Mouse (Mus musculus): Measurements from ENCODE around the gene Ppp4r2. TPM values are rescaled to one million over a fixed set of nuclear protein-coding genes. Genes with fewer than 3 reads are reported as not detected.
"Not testable (repeated sequence)": the region's sequence is repeated elsewhere in the genome, so short reads cannot be mapped to it uniquely, and the experiment has no call there.

Ppp4r2 gene
- polyA plus RNA-seq, 1 experiment from 2014 or later: 42.1 TPM

DNA sequence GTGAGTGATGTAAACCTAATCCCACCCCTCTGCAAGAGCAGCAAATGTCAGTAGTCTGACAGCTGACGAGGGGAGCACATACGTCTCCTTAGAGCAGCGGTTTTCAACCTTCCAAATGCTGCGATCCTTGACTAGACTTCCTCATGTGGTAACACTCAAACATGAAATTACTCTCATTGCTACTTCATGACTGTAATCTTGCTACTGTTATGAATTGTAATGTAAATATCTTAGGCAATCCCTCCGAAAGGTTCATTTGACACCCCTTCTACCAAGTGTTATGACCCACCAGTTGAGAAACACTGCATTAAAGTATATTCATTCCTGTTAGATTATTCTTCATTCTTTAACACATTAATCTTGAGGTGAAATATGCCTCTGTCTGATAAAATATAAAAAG is 13.8 kb downstream of the Ppp4r2 start:
- no peak overlapping the region for H3K9ac ChIP-seq (ENCODE audit: low read depth, low read length)
- 71% methylated on average over 5 of the region's 5 CpGs for WGBS
- no peaks in the 10 kb centered on the region for H3K27me3 ChIP-seq (ENCODE audit: control insufficient read depth, insufficient read depth, low read length)
- no peak for ATAC-seq (ENCODE audit: low FRiP score, low TSS enrichment)
- no peak overlapping the region for H3K4me3 ChIP-seq (ENCODE audit: low read length)
- no peak overlapping the region for H3K4me2 ChIP-seq (replicated peaks; ENCODE audit: low read depth, low read length)
- H3K4me1 ChIP-seq (ENCODE audit: control insufficient read depth, insufficient read depth, low read length): no peaks in the 10 kb centered on the region
- H3K27ac ChIP-seq (ENCODE audit: low read depth, low read length): no peak overlapping the region
- no peaks in the 10 kb centered on the region for H3K9me3 ChIP-seq (ENCODE audit: control insufficient read depth, low read length)
- H3K36me3 ChIP-seq (ENCODE audit: control insufficient read depth, insufficient read depth, low read length): peaks cover 38% of the 10 kb centered on the region; the same call in 1 of the 2 replicates

DNA sequence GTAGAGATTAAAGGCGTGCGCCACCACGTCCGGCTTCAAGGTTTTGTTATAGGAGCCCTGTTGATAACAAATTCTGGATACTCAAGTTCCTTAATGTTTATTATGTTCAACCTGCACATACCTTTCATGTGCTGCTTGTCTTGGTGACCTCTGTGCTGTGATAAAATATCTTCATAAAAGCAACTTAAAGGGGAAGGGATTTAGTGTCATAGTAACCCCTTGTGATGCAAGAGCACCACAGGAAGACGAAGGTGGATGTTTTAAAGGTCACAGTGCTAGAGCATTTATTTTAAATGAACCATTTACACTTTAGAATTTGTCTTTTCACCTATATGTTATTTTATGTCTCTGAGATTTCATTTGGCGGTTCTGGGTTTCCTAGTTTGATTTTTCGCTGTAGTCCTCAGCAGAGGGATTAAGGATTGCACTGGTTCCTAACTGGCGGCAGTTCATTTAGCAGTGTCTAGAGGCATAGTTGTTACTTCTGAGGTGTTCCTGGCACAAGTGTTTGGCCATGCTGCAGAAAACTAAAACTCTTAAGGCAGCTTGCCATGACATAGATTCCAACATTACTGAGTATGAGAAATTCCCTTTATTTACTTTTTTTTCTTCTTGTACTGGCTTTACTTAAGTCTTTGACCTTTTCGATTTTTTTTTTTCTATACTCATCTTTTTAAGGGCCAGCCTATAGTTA is 15.4 kb downstream of the Ppp4r2 start:
- H3K9me3 ChIP-seq (ENCODE audit: control insufficient read depth, low read length): no peaks in the 10 kb centered on the region
- no peaks in the 10 kb centered on the region for H3K4me1 ChIP-seq (ENCODE audit: control insufficient read depth, insufficient read depth, low read length)
- peaks cover 30% of the 10 kb centered on the region; the same call in 1 of the 2 replicates for H3K36me3 ChIP-seq (ENCODE audit: control insufficient read depth, insufficient read depth, low read length)
- ATAC-seq (ENCODE audit: low FRiP score, low TSS enrichment): no peak
- 87% methylated on average over 9 of the region's 9 CpGs for WGBS
- no peak overlapping the region for H3K4me2 ChIP-seq (replicated peaks; ENCODE audit: low read depth, low read length)
- no peak overlapping the region for H3K27ac ChIP-seq (ENCODE audit: low read depth, low read length)
- no peak overlapping the region for H3K9ac ChIP-seq (ENCODE audit: low read depth, low read length)
- no peak overlapping the region for H3K4me3 ChIP-seq (ENCODE audit: low read length)
- no peaks in the 10 kb centered on the region for H3K27me3 ChIP-seq (ENCODE audit: control insufficient read depth, insufficient read depth, low read length)

DNA sequence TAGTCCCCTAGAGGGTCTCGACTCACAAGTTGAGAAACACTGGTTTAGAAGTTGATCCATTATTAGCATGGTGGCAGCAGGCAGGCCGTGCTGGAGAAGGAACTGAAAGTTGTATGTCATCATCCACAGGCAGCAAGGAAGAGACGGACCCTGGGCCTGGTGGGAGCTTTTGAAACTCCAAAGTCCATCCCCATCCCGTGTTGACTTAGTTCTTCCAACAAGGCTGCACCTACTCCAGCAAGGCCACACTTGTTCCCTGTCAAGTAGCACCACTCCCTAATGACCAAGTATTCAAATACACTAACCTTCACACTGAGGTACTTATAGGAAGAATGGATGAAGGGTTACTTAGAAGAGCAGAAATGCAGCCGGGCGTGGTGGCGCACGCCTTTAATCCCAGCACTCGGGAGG is 17.3 kb downstream of the Ppp4r2 start:
- no peak overlapping the region for H3K9ac ChIP-seq (ENCODE audit: low read depth, low read length)
- H3K4me1 ChIP-seq (ENCODE audit: control insufficient read depth, insufficient read depth, low read length): no peaks in the 10 kb centered on the region
- no peak overlapping the region for H3K4me3 ChIP-seq (ENCODE audit: low read length)
- H3K36me3 ChIP-seq (ENCODE audit: control insufficient read depth, insufficient read depth, low read length): peaks cover 33% of the 10 kb centered on the region; the same call in 1 of the 2 replicates
- no peak overlapping the region for H3K4me2 ChIP-seq (replicated peaks; ENCODE audit: low read depth, low read length)
- WGBS: 91% methylated on average over 9 of the region's 9 CpGs
- H3K27ac ChIP-seq (ENCODE audit: low read depth, low read length): no peak overlapping the region
- no peaks in the 10 kb centered on the region for H3K9me3 ChIP-seq (ENCODE audit: control insufficient read depth, low read length)
- no peaks in the 10 kb centered on the region for H3K27me3 ChIP-seq (ENCODE audit: control insufficient read depth, insufficient read depth, low read length)
- ATAC-seq (ENCODE audit: low FRiP score, low TSS enrichment): no peak

DNA sequence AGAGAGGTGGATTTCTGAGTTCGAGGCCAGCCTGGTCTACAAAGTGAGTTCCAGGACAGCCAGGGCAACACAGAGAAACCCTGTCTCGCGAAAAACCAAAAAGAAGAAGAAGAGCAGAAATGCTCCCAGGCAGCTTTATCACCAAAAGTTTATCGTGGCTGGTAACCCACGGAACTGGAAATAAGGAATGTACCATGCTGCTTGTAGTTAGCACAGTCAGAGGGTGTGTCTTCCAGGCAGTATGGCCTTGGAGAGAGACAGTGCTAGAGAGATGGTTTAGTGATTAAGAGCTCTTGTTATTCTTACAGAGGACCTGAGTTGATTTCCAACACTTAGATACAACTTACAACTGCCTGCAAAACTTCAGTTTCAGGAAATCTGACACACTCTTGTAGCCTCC is 17.7 kb downstream of the Ppp4r2 start:
- H3K4me3 ChIP-seq (ENCODE audit: low read length): no peak overlapping the region
- H3K36me3 ChIP-seq (ENCODE audit: control insufficient read depth, insufficient read depth, low read length): peaks cover 33% of the 10 kb centered on the region; the same call in 1 of the 2 replicates
- H3K9ac ChIP-seq (ENCODE audit: low read depth, low read length): no peak overlapping the region
- no peaks in the 10 kb centered on the region for H3K9me3 ChIP-seq (ENCODE audit: control insufficient read depth, low read length)
- H3K4me2 ChIP-seq (replicated peaks; ENCODE audit: low read depth, low read length): no peak overlapping the region
- H3K4me1 ChIP-seq (ENCODE audit: control insufficient read depth, insufficient read depth, low read length): no peaks in the 10 kb centered on the region
- ATAC-seq (ENCODE audit: low FRiP score, low TSS enrichment): no peak
- H3K27me3 ChIP-seq (ENCODE audit: control insufficient read depth, insufficient read depth, low read length): no peaks in the 10 kb centered on the region
- 93% methylated on average over 5 of the region's 5 CpGs for WGBS
- H3K27ac ChIP-seq (ENCODE audit: low read depth, low read length): no peak overlapping the region

DNA sequence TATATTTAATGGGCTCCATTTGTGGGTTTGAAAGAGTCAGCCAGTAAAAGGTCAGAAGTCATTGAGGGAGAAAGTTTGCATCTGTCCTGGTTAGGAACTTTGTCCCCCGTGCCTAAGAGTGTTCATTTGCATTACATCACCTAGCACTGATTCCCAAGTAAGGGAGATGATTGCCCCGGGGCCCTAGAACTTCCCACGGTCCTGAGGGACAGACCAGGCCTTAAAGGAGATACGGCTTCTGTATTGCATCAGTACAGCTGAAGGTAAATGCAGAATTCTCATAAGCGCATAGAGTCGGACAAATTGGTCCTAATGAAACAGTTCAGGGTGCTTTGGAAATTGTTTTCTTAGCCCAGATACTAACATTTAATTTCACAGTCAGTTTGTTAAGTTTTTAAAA is 31.9 kb downstream of the Ppp4r2 start:
- H3K27ac ChIP-seq (ENCODE audit: low read depth, low read length): no peak overlapping the region
- no peaks in the 10 kb centered on the region for H3K27me3 ChIP-seq (ENCODE audit: control insufficient read depth, insufficient read depth, low read length)
- peaks cover 40% of the 10 kb centered on the region for H3K36me3 ChIP-seq (ENCODE audit: control insufficient read depth, insufficient read depth, low read length)
- H3K9ac ChIP-seq (ENCODE audit: low read depth, low read length): no peak overlapping the region
- no peak overlapping the region for H3K4me3 ChIP-seq (ENCODE audit: low read length)
- no peak overlapping the region for H3K4me2 ChIP-seq (replicated peaks; ENCODE audit: low read depth, low read length)
- no peak for ATAC-seq (ENCODE audit: low FRiP score, low TSS enrichment)
- no peaks in the 10 kb centered on the region for H3K9me3 ChIP-seq (ENCODE audit: control insufficient read depth, low read length)
- WGBS: 83% methylated on average over 6 of the region's 6 CpGs
- H3K4me1 ChIP-seq (ENCODE audit: control insufficient read depth, insufficient read depth, low read length): no peaks in the 10 kb centered on the region

DNA sequence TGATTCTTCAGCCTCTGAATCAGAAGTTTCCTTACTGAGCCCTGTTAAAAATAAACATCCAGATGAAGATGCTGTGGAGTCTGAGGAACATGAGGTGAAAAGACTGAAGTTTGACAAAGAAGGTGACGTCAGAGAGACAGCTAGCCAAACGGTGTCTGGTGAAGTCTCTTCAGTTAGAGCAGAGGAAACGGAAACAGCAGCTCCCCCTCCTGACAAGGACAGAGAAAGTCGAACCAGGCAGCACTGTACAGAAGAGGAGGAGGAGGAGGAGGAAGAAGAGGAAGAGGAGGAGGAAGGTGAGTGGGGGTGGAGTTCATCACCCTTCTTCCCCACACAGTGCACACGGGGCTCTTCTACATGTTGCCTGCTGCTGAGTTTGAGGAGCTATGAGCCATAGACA is 32.4 kb downstream of the Ppp4r2 start:
- H3K9ac ChIP-seq (ENCODE audit: low read depth, low read length); H3K4me1 ChIP-seq (ENCODE audit: control insufficient read depth, insufficient read depth, low read length); H3K4me3 ChIP-seq (ENCODE audit: low read length); H3K4me2 ChIP-seq (replicated peaks; ENCODE audit: low read depth, low read length); H3K9me3 ChIP-seq (ENCODE audit: control insufficient read depth, low read length); H3K27ac ChIP-seq (ENCODE audit: low read depth, low read length); ATAC-seq (ENCODE audit: low FRiP score, low TSS enrichment); H3K27me3 ChIP-seq (ENCODE audit: control insufficient read depth, insufficient read depth, low read length): not testable (repeated sequence)
- WGBS: 57% methylated on average over 4 of the region's 5 CpGs
- peaks cover 40% of the 10 kb centered on the region for H3K36me3 ChIP-seq (ENCODE audit: control insufficient read depth, insufficient read depth, low read length)

DNA sequence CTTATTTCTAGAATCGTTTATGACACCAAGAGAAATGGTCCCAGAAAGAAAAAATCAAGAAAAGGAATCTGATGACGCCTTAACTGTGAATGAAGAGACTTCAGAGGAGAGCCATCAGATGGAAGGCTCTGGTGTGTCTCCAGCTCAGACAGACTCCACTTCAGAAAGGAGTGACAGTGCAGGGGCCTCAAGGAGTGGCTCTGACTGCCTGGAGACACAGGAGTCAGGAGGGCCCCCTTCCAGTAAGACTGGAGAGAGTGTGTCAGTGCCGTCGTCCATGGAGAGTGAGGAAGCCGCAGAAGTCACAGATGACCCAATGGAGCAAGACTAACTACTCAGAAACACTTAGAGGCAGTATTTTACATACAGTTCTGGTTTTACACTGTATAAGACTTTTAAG is 32.8 kb downstream of the Ppp4r2 start:
- H3K27ac ChIP-seq (ENCODE audit: low read depth, low read length); H3K27me3 ChIP-seq (ENCODE audit: control insufficient read depth, insufficient read depth, low read length); H3K4me3 ChIP-seq (ENCODE audit: low read length); H3K9me3 ChIP-seq (ENCODE audit: control insufficient read depth, low read length); ATAC-seq (ENCODE audit: low FRiP score, low TSS enrichment); H3K4me2 ChIP-seq (replicated peaks; ENCODE audit: low read depth, low read length); H3K9ac ChIP-seq (ENCODE audit: low read depth, low read length); H3K4me1 ChIP-seq (ENCODE audit: control insufficient read depth, insufficient read depth, low read length): not testable (repeated sequence)
- WGBS: 83% methylated on average over 5 of the region's 5 CpGs
- peaks cover 40% of the 10 kb centered on the region for H3K36me3 ChIP-seq (ENCODE audit: control insufficient read depth, insufficient read depth, low read length)

DNA sequence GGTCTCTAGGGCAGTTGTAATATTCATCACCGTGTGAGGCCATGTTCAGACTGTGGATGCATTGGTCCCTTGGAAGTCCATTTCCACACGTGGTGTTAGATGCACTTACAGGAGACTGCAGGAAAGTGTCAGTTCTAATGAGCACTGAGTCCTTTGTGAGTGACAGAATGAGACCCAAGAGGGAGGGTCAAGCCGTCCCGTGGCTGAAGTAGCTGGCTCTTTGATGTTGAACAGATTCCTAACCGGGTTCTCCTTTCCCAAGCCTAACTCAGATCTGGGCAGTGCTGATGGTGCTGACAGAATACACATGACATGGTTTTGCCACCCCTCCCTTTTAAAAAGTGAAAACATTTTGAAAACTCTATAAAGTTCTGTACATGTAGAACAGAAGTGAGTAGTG is 35.4 kb downstream of the Ppp4r2 start:
- H3K27ac ChIP-seq (ENCODE audit: low read depth, low read length): no peak overlapping the region
- 35% methylated on average over 5 of the region's 5 CpGs for WGBS
- no peak overlapping the region for H3K9ac ChIP-seq (ENCODE audit: low read depth, low read length)
- no peaks in the 10 kb centered on the region for H3K9me3 ChIP-seq (ENCODE audit: control insufficient read depth, low read length)
- H3K4me1 ChIP-seq (ENCODE audit: control insufficient read depth, insufficient read depth, low read length): no peaks in the 10 kb centered on the region
- no peak overlapping the region for H3K4me2 ChIP-seq (replicated peaks; ENCODE audit: low read depth, low read length)
- H3K36me3 ChIP-seq (ENCODE audit: control insufficient read depth, insufficient read depth, low read length): peaks cover 27% of the 10 kb centered on the region
- H3K27me3 ChIP-seq (ENCODE audit: control insufficient read depth, insufficient read depth, low read length): no peaks in the 10 kb centered on the region
- no peak for ATAC-seq (ENCODE audit: low FRiP score, low TSS enrichment)
- H3K4me3 ChIP-seq (ENCODE audit: low read length): no peak overlapping the region

DNA sequence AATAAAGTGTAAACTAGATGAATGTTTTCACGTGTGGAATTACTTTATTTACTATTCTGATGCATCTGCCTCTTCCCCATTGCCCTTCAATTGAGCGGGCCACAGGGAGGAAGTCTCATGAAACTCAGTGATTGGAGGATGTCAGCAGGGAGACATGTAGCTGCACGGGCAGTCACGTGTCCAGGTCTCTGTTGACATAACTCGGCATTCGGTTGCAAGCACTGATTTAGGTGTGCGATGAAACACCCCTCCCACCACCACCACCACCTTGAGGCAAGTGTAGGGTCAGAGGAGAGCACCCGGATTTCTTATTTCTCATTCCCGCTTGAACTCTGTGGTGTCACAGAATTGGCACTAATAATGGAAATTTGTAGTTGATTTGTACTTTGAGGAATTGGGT is 36.5 kb downstream of the Ppp4r2 start:
- WGBS: 80% methylated on average over 9 of the region's 9 CpGs
- no peak for ATAC-seq (ENCODE audit: low FRiP score, low TSS enrichment)

More for the DNA sequence above, 36.5 kb downstream of the Ppp4r2 start:
- no peak overlapping the region for H3K9ac ChIP-seq (ENCODE audit: low read depth, low read length)
- H3K4me3 ChIP-seq (ENCODE audit: low read length): no peak overlapping the region
- no peak overlapping the region for H3K4me2 ChIP-seq (replicated peaks; ENCODE audit: low read depth, low read length)
- H3K4me1 ChIP-seq (ENCODE audit: control insufficient read depth, insufficient read depth, low read length): no peaks in the 10 kb centered on the region
- no peak overlapping the region for H3K27ac ChIP-seq (ENCODE audit: low read depth, low read length)
- H3K9me3 ChIP-seq (ENCODE audit: control insufficient read depth, low read length): no peaks in the 10 kb centered on the region
- peaks cover 23% of the 10 kb centered on the region for H3K36me3 ChIP-seq (ENCODE audit: control insufficient read depth, insufficient read depth, low read length)
- no peaks in the 10 kb centered on the region for H3K27me3 ChIP-seq (ENCODE audit: control insufficient read depth, insufficient read depth, low read length)

Measured in kidney, embryonic 14.5 days (tissue).